Mouse (Mus musculus) myocyte (in vitro differentiated cells): Measurements from ENCODE around the gene Mc1r. TPM values are rescaled to one million over a fixed set of nuclear protein-coding genes. Genes with fewer than 3 reads are reported as not detected.

ENCODE experiments used
- H3K27me3 ChIP-seq: one replicate; pipeline ENCODE4 v1.6.1; 2011; ENCODE audit not compliant: control insufficient read depth, insufficient read depth, insufficient read length
- H3K36me3 ChIP-seq: one replicate; pipeline ENCODE4 v1.6.1; 2011; ENCODE audit not compliant: control insufficient read depth, insufficient read depth
- H3K4me2 ChIP-seq: one replicate; pipeline ENCODE4 v1.6.1; 2011; ENCODE audit warnings: low read depth, control low read depth
- H3K4me3 ChIP-seq: one replicate; pipeline ENCODE4 v1.5.1; 2011; ENCODE audit warnings: mild to moderate bottlenecking, control low read depth, moderate library complexity
- H3K79me2 ChIP-seq: one replicate; pipeline ENCODE4 v1.6.1; 2011; ENCODE audit not compliant: control insufficient read depth, insufficient read depth
- H3ac ChIP-seq: one replicate; pipeline ENCODE4 v1.6.1; 2011; ENCODE audit not compliant: control insufficient read depth, insufficient read length
- CEBPB ChIP-seq: IDR thresholded peaks from 2 replicates; pipeline ENCODE4 v1.6.1; 2011; ENCODE audit warnings: mild to moderate bottlenecking, moderate library complexity; ENCODE audit not compliant: poor library complexity, insufficient read depth, severe bottlenecking
- E2F4 ChIP-seq: IDR thresholded peaks from one replicate; pipeline ENCODE4 v1.6.1; 2011; ENCODE audit warnings: mild to moderate bottlenecking, control low read depth, moderate library complexity; ENCODE audit not compliant: insufficient read depth
- MAX ChIP-seq: IDR thresholded peaks from one replicate; pipeline ENCODE4 v1.6.1; 2011; ENCODE audit warnings: low read depth, mild to moderate bottlenecking, control low read depth
- MYOD1 ChIP-seq, 3 experiments: IDR thresholded peaks; one replicate each; pipeline ENCODE4 v1.6.1; 2011; ENCODE audit warnings: control low read depth in 2 of 3, low read depth in 2 of 3, mild to moderate bottlenecking in 2 of 3, moderate library complexity in 1 of 3; ENCODE audit not compliant: insufficient read length in 2 of 3, control insufficient read depth in 1 of 3
- MYOG ChIP-seq, 3 experiments: IDR thresholded peaks; one replicate each; pipeline ENCODE4 v1.6.1; 2011; ENCODE audit warnings: control low read depth in 2 of 3, low read depth in 2 of 3, mild to moderate bottlenecking in 2 of 3; ENCODE audit not compliant: insufficient read length in 2 of 3, control insufficient read depth in 1 of 3, insufficient read depth in 1 of 3
- POLR2A ChIP-seq: IDR thresholded peaks from one replicate; pipeline ENCODE4 v1.6.1; 2011; ENCODE audit warnings: low read depth, mild to moderate bottlenecking, control low read depth, moderate library complexity; ENCODE audit not compliant: insufficient read length
- POLR2AphosphoS2 ChIP-seq: IDR thresholded peaks from one replicate; pipeline ENCODE4 v1.6.1; 2011; ENCODE audit warnings: low read depth, control low read depth; ENCODE audit not compliant: insufficient read length
- REST ChIP-seq: IDR thresholded peaks from one replicate; pipeline ENCODE4 v1.6.1; 2011; ENCODE audit warnings: mild to moderate bottlenecking, control low read depth, moderate library complexity; ENCODE audit not compliant: insufficient read depth, insufficient read length
- SRF ChIP-seq: IDR thresholded peaks from one replicate; pipeline ENCODE4 v1.6.1; 2011; ENCODE audit warnings: low read depth; ENCODE audit not compliant: control insufficient read depth, insufficient read length
- TCF12 ChIP-seq: IDR thresholded peaks from one replicate; pipeline ENCODE4 v1.6.1; 2011; ENCODE audit warnings: mild to moderate bottlenecking, control low read depth; ENCODE audit not compliant: poor library complexity, insufficient read depth, severe bottlenecking
- TCF3 ChIP-seq: IDR thresholded peaks from one replicate; pipeline ENCODE4 v1.6.1; 2011; ENCODE audit warnings: low read depth, control low read depth; ENCODE audit not compliant: insufficient read length
- USF1 ChIP-seq: IDR thresholded peaks from one replicate; pipeline ENCODE4 v1.6.1; 2011; ENCODE audit warnings: low read depth, mild to moderate bottlenecking, control low read depth, moderate library complexity
- polyA plus RNA-seq: library from polyadenylated mRNA; unstranded; fragments of >200 nt; fragmentation: generic; extraction: Trizol; gene quantifications from one replicate; pipeline ENCODE4 v1.2.1, GENCODE M21; 2012; ENCODE audit warnings: missing spikeins

Mc1r gene
- polyA plus RNA-seq, 1 experiment: 0.02 TPM

DNA sequence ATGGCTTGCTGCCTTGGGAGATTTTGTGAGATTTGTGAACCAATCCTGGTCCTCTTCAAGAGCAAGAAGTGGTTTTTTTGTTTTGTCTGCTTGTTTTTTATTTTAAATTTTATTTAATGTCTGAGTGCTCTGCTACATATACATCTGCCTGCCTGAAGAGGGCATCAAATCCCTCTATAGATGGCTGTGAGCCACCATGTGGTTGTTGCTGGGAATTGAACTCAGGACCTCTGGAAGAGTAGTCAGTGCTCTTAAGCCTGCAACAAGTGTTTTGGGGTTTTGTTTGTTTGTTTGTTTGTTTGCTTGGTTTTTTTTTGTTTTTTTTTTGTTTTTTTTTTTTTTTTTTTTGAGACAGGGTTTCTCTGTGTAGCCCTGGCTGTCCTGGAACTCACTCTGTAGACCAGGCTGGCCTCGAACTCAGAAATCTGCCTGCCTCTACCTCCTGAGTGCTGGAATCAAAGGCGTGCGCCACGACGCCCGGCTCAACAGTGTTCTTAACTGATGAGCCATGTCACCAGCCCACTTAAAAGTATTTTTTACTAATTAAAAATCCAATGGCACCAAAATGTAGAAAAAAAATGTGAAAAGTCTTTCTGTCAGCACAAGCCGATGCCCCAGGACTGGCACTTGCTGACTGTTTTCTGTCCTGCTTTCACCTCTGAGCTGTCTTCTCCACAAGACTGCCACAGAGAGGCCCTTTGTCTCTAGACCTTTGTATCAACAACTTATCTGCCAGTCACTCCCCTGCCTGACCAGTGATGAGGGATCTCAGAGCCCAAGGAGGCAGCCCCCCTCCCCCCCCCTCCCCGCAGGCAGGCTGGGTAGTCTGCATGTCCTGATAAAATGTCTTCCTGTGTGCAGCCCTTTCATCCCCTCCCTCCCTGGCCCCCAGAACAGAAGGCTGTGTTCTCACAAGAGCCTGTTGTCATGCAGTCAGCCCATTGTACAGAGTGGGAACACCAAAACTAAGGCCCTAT, 9.3 kb downstream of the Mc1r start:
- Histone ChIP-seq H3ac (no peak overlapping the region), H3K27me3 (no peaks in the 10 kb centered on the region), H3K4me3 (no peak overlapping the region), H3K36me3 (peaks cover 13% of the 10 kb centered on the region), H3K4me2 (no peak overlapping the region), H3K79me2 (peaks cover 9% of the 10 kb centered on the region)
- no peak for TF ChIP-seq MAX
- TF ChIP-seq TCF3: no peak
- no peak for TF ChIP-seq REST
- TF ChIP-seq CEBPB: no peak
- no peak for TF ChIP-seq USF1
- no peak for TF ChIP-seq POLR2AphosphoS2
- no peak for TF ChIP-seq SRF
- no peak for TF ChIP-seq TCF12
- TF ChIP-seq E2F4: no peak
- TF ChIP-seq POLR2A: no peak
- no peak for TF ChIP-seq MYOD1 (IDR thresholded peaks at IDR 0.05; ENCODE audit: control insufficient read depth in 1 of 3, insufficient read length in 2 of 3, low read depth in 2 of 3)
- TF ChIP-seq MYOG (IDR thresholded peaks at IDR 0.05; ENCODE audit: control insufficient read depth in 1 of 3, insufficient read depth in 1 of 3, insufficient read length in 2 of 3, low read depth in 2 of 3): no peak

DNA sequence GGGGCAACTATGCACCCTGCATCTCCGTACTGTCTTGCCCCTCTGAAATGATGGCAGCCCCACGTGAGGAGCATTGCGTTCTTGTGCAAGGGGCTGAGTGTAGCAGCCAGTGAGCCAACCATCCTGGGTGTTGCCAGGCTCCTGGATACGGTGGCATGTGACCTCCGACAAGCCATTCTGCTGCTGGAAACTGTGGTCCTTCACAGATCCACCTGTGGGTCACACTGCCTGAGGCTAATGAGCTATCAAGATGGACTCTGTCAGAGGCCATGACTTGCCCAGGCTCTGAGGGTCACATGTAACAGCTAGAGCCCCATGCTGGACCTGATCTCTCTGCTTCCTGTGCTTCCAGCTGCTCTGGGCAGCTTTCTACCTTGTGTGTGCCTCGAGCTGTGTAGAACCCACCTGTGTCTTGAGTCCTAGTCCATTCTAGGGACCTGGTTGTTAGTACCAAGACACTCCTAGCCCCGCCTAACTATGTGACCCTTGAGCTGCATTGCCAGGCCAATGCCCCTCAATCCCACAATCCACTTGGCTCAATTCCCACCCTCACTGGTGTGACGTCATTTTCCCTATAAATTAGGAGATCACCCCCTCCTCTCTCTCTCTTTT, 10.1 kb downstream of the Mc1r start:
- Histone ChIP-seq H3K79me2 (peaks cover 9% of the 10 kb centered on the region), H3K4me2 (no peak overlapping the region), H3K4me3 (no peak overlapping the region), H3ac (no peak overlapping the region), H3K36me3 (peaks cover 13% of the 10 kb centered on the region), H3K27me3 (no peaks in the 10 kb centered on the region)
- no peak for TF ChIP-seq POLR2AphosphoS2
- TF ChIP-seq POLR2A: no peak
- no peak for TF ChIP-seq USF1
- TF ChIP-seq TCF3: no peak
- no peak for TF ChIP-seq MYOD1 (IDR thresholded peaks at IDR 0.05; ENCODE audit: control insufficient read depth in 1 of 3, insufficient read length in 2 of 3, low read depth in 2 of 3)
- no peak for TF ChIP-seq MAX
- no peak for TF ChIP-seq CEBPB
- TF ChIP-seq SRF: no peak
- TF ChIP-seq E2F4: no peak
- no peak for TF ChIP-seq TCF12
- no peak for TF ChIP-seq REST
- no peak for TF ChIP-seq MYOG (IDR thresholded peaks at IDR 0.05; ENCODE audit: control insufficient read depth in 1 of 3, insufficient read depth in 1 of 3, insufficient read length in 2 of 3, low read depth in 2 of 3)

- no peak overlapping the region for H3ac ChIP-seq
- no peak overlapping the region for H3K4me3 ChIP-seq
- H3K79me2 ChIP-seq: peaks cover 4% of the 10 kb centered on the region
- TF ChIP-seq SRF (no peak), USF1 (no peak), MYOG (IDR thresholded peaks at IDR 0.05; ENCODE audit: control insufficient read depth in 1 of 3, insufficient read depth in 1 of 3, insufficient read length in 2 of 3, low read depth in 2 of 3) (no peak), CEBPB (no peak), E2F4 (no peak)
- H3K27me3 ChIP-seq: no peaks in the 10 kb centered on the region
- H3K36me3 ChIP-seq: peaks cover 13% of the 10 kb centered on the region
- H3K4me2 ChIP-seq: no peak overlapping the region
Observed at GRCm38 (mm10) chr8:123419711-123420110, 12.8 kb downstream of the Mc1r start.

DNA sequence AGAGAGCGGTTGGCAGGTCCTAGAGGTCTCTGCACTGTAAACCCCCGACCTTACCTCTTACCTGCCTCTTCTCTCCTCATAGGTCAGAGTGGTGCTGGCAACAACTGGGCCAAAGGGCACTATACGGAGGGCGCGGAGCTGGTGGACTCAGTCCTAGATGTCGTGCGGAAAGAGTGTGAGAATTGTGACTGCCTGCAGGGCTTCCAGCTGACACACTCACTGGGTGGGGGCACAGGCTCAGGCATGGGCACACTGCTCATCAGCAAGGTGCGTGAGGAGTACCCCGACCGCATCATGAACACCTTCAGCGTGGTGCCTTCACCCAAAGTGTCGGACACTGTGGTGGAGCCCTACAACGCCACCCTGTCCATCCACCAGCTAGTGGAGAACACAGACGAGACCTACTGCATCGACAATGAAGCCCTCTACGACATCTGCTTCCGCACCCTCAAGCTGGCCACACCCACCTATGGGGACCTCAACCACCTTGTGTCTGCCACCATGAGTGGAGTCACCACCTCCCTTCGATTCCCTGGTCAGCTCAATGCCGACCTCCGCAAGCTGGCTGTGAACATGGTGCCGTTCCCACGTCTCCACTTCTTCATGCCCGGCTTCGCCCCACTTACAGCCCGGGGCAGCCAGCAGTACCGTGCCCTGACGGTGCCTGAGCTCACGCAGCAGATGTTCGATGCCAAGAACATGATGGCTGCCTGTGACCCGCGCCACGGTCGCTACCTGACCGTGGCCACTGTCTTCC, 13.8 kb downstream of the Mc1r start:
- H3K27me3 ChIP-seq: no peaks in the 10 kb centered on the region
- no peak for TF ChIP-seq MYOG (IDR thresholded peaks at IDR 0.05; ENCODE audit: control insufficient read depth in 1 of 3, insufficient read depth in 1 of 3, insufficient read length in 2 of 3, low read depth in 2 of 3)
- TF ChIP-seq REST: no peak
- TF ChIP-seq MYOD1 (IDR thresholded peaks at IDR 0.05; ENCODE audit: control insufficient read depth in 1 of 3, insufficient read length in 2 of 3, low read depth in 2 of 3): no peak
- TF ChIP-seq SRF: no peak
- TF ChIP-seq POLR2A: no peak
- no peak for TF ChIP-seq TCF3
- peaks cover 13% of the 10 kb centered on the region for H3K36me3 ChIP-seq
- no peak overlapping the region for H3ac ChIP-seq
- H3K79me2 ChIP-seq: no peaks in the 10 kb centered on the region
- H3K4me3 ChIP-seq: no peak overlapping the region
- no peak overlapping the region for H3K4me2 ChIP-seq
